ENCODE assay signal across 23 mouse cellular contexts in genomic region chr14:114945744-114946143, GRCm38 (mm10).
A peak's percentile ranks its signal among the peaks of the same experiment; 100 is the strongest.
DNase-seq lines count a peak whose midpoint lies in the region; ATAC-seq and TF ChIP-seq lines count a peak whose summit lies in the region.
"Had no signal": no experiment of that assay in that cellular context is flagged by ENCODE, and none has a peak within 500 bp of the region (broad histone marks: within the 10 kb centered on the region; RNA-seq: fewer than 3 reads in every experiment).

No protein-coding gene starts in this region.

- H3K27ac ChIP-seq in ES-E14 (ENCODE audit: insufficient read depth, low read depth, low read length, poor library complexity, severe bottlenecking), result no peak overlapping the region; the same call in 1 of the 2 replicates
- H3K27ac ChIP-seq: forebrain, embryonic 15.5 days; limb, embryonic 12.5 days; liver, embryonic 14.5 days; lung, embryonic 15.5 days; midbrain, embryonic 12.5 days; neural tube, embryonic 15.5 days; stomach, postnatal 0 days had no signal

- no peaks in the 10 kb centered on the region for H3K9me3 ChIP-seq in megakaryocyte, embryonic 14.5 days
- H3K9me3 ChIP-seq in ES-E14 (ENCODE audit: control insufficient read depth, insufficient read depth, low read depth, low read length), result no peaks in the 10 kb centered on the region
- H3K9me3 ChIP-seq: forebrain, embryonic 15.5 days; limb, embryonic 12.5 days; lung, embryonic 15.5 days; midbrain, embryonic 12.5 days; neural tube, embryonic 15.5 days had no signal

- H3K36me3 ChIP-seq in megakaryocyte, embryonic 14.5 days (replicated peaks; ENCODE audit: low read length), result no peaks in the 10 kb centered on the region
- H3K36me3 ChIP-seq in ES-E14 (ENCODE audit: control insufficient read depth, insufficient read depth, low read length, poor library complexity, severe bottlenecking), result no peaks in the 10 kb centered on the region
- H3K36me3 ChIP-seq: forebrain, embryonic 15.5 days; limb, embryonic 12.5 days; lung, embryonic 15.5 days; midbrain, embryonic 12.5 days; neural tube, embryonic 15.5 days had no signal

- peak overlapping the region; percentile 64 for H3K4me3 ChIP-seq in megakaryocyte, embryonic 14.5 days (replicated peaks)
- no peak overlapping the region for H3K4me3 ChIP-seq in ES-E14 (ENCODE audit: insufficient read depth in 1 of 2, low read depth in 1 of 2, low read length in 2 of 2, poor library complexity in 1 of 2, severe bottlenecking in 1 of 2)
- H3K4me3 ChIP-seq: forebrain, embryonic 15.5 days; limb, embryonic 12.5 days; lung, embryonic 15.5 days; midbrain, embryonic 12.5 days; neural tube, embryonic 15.5 days had no signal

- no peak overlapping the region for H3K9ac ChIP-seq in ES-E14 (ENCODE audit: insufficient read depth, low read depth, low read length, poor library complexity, severe bottlenecking)
- H3K9ac ChIP-seq: forebrain, embryonic 15.5 days; limb, embryonic 12.5 days; liver, embryonic 14.5 days; lung, embryonic 15.5 days; midbrain, embryonic 12.5 days; neural tube, embryonic 15.5 days had no signal

- no peak for DNase-seq in ES-E14 (ENCODE audit: low read depth, low spot score)
- peak; percentile 8 for DNase-seq in induced T-regulatory cell, adult 2 months (ENCODE audit: low read depth)
- no peak for DNase-seq in cerebellum, adult 11-12 months
- DNase-seq in frontal cortex, postnatal 36 days (ENCODE audit: low spot score in 2 of 2), result no peak
- DNase-seq: adrenal gland, adult 8-10 months; cerebellum, adult 18-20 months; cerebellum, postnatal 14 days; embryo, embryonic 11 days; gastrocnemius, postnatal 14 days; heart, postnatal 10 days; kidney, adult 2 months; kidney, postnatal 10 days; lung, postnatal 4 days had no signal

- ATAC-seq in megakaryocyte, adult 5-6 weeks (ENCODE audit: poor library complexity, severe bottlenecking), result no peak
- ATAC-seq in megakaryocyte-erythroid progenitor cell, adult 5-6 weeks (replicated peaks; ENCODE audit: low FRiP score, low TSS enrichment, poor library complexity, severe bottlenecking), result 0 out of 2 replicates have a peak, but pooled peaks have one; percentile 8
- ATAC-seq: forebrain, embryonic 15.5 days had no signal

- H3K27me3 ChIP-seq in megakaryocyte, embryonic 14.5 days (replicated peaks), result no peaks in the 10 kb centered on the region
- H3K27me3 ChIP-seq: forebrain, embryonic 15.5 days; limb, embryonic 12.5 days; lung, embryonic 15.5 days; midbrain, embryonic 12.5 days; neural tube, embryonic 15.5 days had no signal

- peaks cover 45% of the 10 kb centered on the region for H3K4me1 ChIP-seq in megakaryocyte, embryonic 14.5 days
- no peaks in the 10 kb centered on the region for H3K4me1 ChIP-seq in ES-E14 (ENCODE audit: control insufficient read depth in 2 of 2, insufficient read depth in 2 of 2, low read length in 2 of 2, poor library complexity in 1 of 2)
- H3K4me1 ChIP-seq: lung, embryonic 15.5 days; neural tube, embryonic 15.5 days had no signal

- in situ Hi-C loops in ES-E14 (cut with MboI; ENCODE audit: low sequenced_read_pairs in 2 of 2, unreplicated experiment in 2 of 2), result no loop called here

TF ChIP-seq in ES-E14, 5 proteins besides CTCF, POLR2A, EP300 and RAD21:
- TF ChIP-seq CHD2 (IDR thresholded peaks at IDR 0.05; ENCODE audit: low read depth, low read length) (no peak), ZC3H11A (IDR thresholded peaks at IDR 0.05; ENCODE audit: borderline replicate concordance, low read depth, low read length) (no peak), MAFK (IDR thresholded peaks at IDR 0.05; ENCODE audit: insufficient read depth, low read depth, low read length) (0 out of 2 replicates have a peak, but pooled peaks have one; percentile 26)
TF ChIP-seq in ES-E14: peak in this region for 1.
